Mouse (Mus musculus) heart, adult 2 months (tissue): ENCODE data around the gene Gm5798.
"Not testable (repeated sequence)": the region's sequence is repeated elsewhere in the genome, so short reads cannot be mapped to it uniquely, and the experiment has no call there.

Experiments
- CTCF ChIP-seq: fragments of 200-600 bp; IDR thresholded peaks from 2 replicates; pipeline ENCODE4 v1.8.1; 2022; ENCODE audit warnings: antibody characterized with exemption, mild to moderate bottlenecking, moderate library complexity
- POLR2A ChIP-seq: fragments of 200-500 bp; IDR thresholded peaks from 2 replicates; pipeline ENCODE4 v1.6.1; 2011; ENCODE audit warnings: mild to moderate bottlenecking, low read depth, low read length, control low read depth; ENCODE audit not compliant: insufficient read depth

DNA sequence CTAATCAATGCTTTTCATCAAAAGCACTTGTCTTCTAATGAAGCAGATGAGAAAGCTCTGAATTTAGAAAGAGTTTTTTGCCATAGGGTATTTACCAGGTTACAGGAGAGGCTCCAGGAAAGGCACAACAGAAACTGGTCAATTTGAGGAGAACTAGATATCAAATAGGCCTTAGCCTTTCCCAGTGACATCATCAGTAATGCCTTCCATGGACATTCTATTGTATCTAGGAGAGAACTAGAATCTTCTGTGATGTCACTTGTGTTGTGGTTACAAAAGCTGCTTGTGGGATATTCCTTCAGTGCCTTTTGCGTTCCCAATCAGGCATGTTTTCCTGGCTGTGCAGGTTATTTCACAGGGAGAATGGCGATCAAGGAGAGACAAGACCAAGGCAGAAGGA lies at the start of gene Gm5798:
- TF ChIP-seq CTCF, POLR2A: not testable (repeated sequence)
